Mouse (Mus musculus): ENCODE results near the gene Efemp2. TPM values are rescaled to one million over a fixed set of nuclear protein-coding genes. Genes with fewer than 3 reads are reported as not detected.

Efemp2 gene
- total RNA-seq, 2 experiments from 2014 or later: not detected

GRCm38 (mm10) chr19:5494314-5494713, 20.6 kb downstream of the Efemp2 start:
- no peak for ATAC-seq (replicated peaks; ENCODE audit: poor library complexity)

GRCm38 (mm10) chr19:5495353-5496051, 21.7 kb downstream of the Efemp2 start:
- no peak for ATAC-seq (replicated peaks; ENCODE audit: poor library complexity)

GRCm38 (mm10) chr19:5496052-5496370, 22.3 kb downstream of the Efemp2 start:
- no peak for ATAC-seq (replicated peaks; ENCODE audit: poor library complexity)

GRCm38 (mm10) chr19:5500330-5500875, 26.6 kb downstream of the Efemp2 start:
- ATAC-seq (replicated peaks; ENCODE audit: poor library complexity): no peak

- ATAC-seq (replicated peaks; ENCODE audit: poor library complexity): no peak
Observed at GRCm38 (mm10) chr19:5503687-5504086, 29.9 kb downstream of the Efemp2 start, which contains the start of gene 1700020D05Rik. TSS of gene 1700020D05Rik (minus strand) at chr19:5503787.

- ATAC-seq (replicated peaks; ENCODE audit: poor library complexity): peak; percentile 94
Observed at GRCm38 (mm10) chr19:5510031-5511026, 36.6 kb downstream of the Efemp2 start, which contains the start of gene Snx32. TSS of gene Snx32 (minus strand) at chr19:5510538.

GRCm38 (mm10) chr19:5511074-5511632, 37.4 kb downstream of the Efemp2 start:
- ATAC-seq (replicated peaks; ENCODE audit: poor library complexity): no peak

GRCm38 (mm10) chr19:5512091-5513004, 38.6 kb downstream of the Efemp2 start:
- peak; percentile 64 for ATAC-seq (replicated peaks; ENCODE audit: poor library complexity)

- no peak for ATAC-seq (replicated peaks; ENCODE audit: poor library complexity)
Observed at GRCm38 (mm10) chr19:5513005-5513349, 39.2 kb downstream of the Efemp2 start.

GRCm38 (mm10) chr19:5515840-5516777, 42.4 kb downstream of the Efemp2 start:
- ATAC-seq (replicated peaks; ENCODE audit: poor library complexity): peak; percentile 47

- no peak for ATAC-seq (replicated peaks; ENCODE audit: poor library complexity)
Observed at GRCm38 (mm10) chr19:5516906-5517505, 43.3 kb downstream of the Efemp2 start.

- ATAC-seq (replicated peaks; ENCODE audit: poor library complexity): no peak
Observed at GRCm38 (mm10) chr19:5518721-5519120, 45.0 kb downstream of the Efemp2 start.

- ATAC-seq (replicated peaks; ENCODE audit: poor library complexity): no peak
Observed at GRCm38 (mm10) chr19:5525204-5525603, 51.5 kb downstream of the Efemp2 start.

GRCm38 (mm10) chr19:5529325-5530137, 55.8 kb downstream of the Efemp2 start:
- peak; percentile 100 for ATAC-seq (replicated peaks; ENCODE audit: poor library complexity)

- ATAC-seq (replicated peaks; ENCODE audit: poor library complexity): no peak
Observed at GRCm38 (mm10) chr19:5530138-5530524, 56.4 kb downstream of the Efemp2 start.

All from megakaryocyte progenitor cell, adult 5-6 weeks (primary cell).